Mouse (Mus musculus): Measurements from ENCODE around the gene Gpr155.

DNA sequence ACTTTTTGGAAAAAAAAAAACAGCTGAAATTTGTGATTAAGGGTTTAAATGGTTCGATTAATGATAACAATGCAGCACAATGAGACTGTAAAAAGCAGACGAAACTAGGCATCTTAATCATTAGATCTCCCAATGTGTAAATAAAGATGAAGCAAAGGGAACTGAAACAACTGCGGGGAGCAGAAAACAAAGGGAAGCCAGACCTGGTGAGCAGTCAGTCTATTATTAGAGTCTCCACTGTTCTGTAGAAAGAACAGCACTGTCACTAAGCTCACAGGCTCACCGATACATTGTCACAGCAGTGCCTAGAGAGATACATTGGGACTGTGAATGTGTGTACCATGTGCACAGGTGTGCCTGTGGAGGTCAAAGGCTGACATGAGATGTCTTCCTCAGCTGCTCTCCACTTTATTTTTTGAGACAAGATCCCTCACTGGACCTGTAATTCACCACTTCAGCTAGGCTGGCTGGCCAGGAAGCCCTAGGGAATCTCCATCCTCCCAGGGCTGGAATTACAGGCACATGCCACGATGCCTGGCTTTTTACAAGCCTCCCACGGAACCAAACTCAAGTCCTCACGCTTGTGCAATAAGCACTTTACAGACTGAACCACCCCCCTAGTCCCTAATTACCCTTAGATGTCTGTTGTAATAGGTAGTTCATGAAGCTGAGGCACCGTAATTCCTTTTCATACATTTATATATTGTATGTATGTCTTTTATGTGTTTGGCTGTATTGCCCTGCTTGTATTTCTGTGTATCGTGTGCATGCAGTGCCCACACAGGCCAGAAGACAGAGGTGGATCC lies 14.6 kb downstream of the Gpr155 start:
- no peak for TF ChIP-seq CTCF (IDR thresholded peaks at IDR 0.05; ENCODE audit: extremely low read depth, insufficient read depth, insufficient read length, insufficient replicate concordance)
- no peak for TF ChIP-seq POLR2A (IDR thresholded peaks at IDR 0.05; ENCODE audit: low read depth, low read length)

All from spleen, adult 2 months (tissue).